Mouse (Mus musculus) CH12.LX (cell line): Measurements from ENCODE around the gene Vps41. TPM values are rescaled to one million over a fixed set of nuclear protein-coding genes. Genes with fewer than 3 reads are reported as not detected.

Experiments used
- DNase-seq: peaks from one replicate; pipeline ENCODE4 v3.0.0-alpha.2; 2013; ENCODE audit errors: extremely low read depth
- H3K27ac ChIP-seq: 2 replicates; pipeline ENCODE4 v1.5.1; 2012; ENCODE audit warnings: low read depth, mild to moderate bottlenecking, control low read depth, moderate library complexity; ENCODE audit not compliant: insufficient read depth
- H3K27me3 ChIP-seq: replicated peaks from 2 replicates; pipeline ENCODE3; 2012; ENCODE audit warnings: inconsistent platforms
- H3K36me3 ChIP-seq, 2 experiments: replicated peaks in 1 of 2; 2 replicates each; pipeline versions ENCODE3 to v1.6.1; 2012; ENCODE audit warnings: inconsistent platforms in 1 of 2, low read length in 1 of 2, mild to moderate bottlenecking in 1 of 2, mixed read lengths in 1 of 2, moderate library complexity in 1 of 2; ENCODE audit not compliant: control insufficient read depth in 1 of 2, insufficient read depth in 1 of 2
- H3K4me1 ChIP-seq, 2 experiments: 2 replicates each; pipeline ENCODE4 v1.6.1; 2012; ENCODE audit warnings: inconsistent platforms in 1 of 2, moderate library complexity in 1 of 2; ENCODE audit not compliant: insufficient read depth in 2 of 2, control insufficient read depth in 1 of 2
- H3K4me2 ChIP-seq: 2 replicates; pipeline ENCODE4 v1.6.1; 2012; ENCODE audit warnings: low read depth, mild to moderate bottlenecking, control low read depth; ENCODE audit not compliant: poor library complexity, insufficient read depth, severe bottlenecking
- H3K4me3 ChIP-seq, 3 experiments: fragments of 150-350 bp in 1 of 3; sonication (generic) in 1 of 3; replicated peaks in 1 of 3; 2 replicates each; pipeline versions ENCODE3 to v1.5.1; 2011 to 2012; ENCODE audit warnings: low read depth in 2 of 3, low read length in 2 of 3, mild to moderate bottlenecking in 2 of 3, moderate library complexity in 2 of 3, control low read depth in 1 of 3, improper control_type of control experiment in 1 of 3, inconsistent platforms in 1 of 3, mixed read lengths in 1 of 3; ENCODE audit not compliant: poor library complexity in 1 of 3
- H3K79me2 ChIP-seq: replicated peaks from 2 replicates; pipeline ENCODE4 v1.6.1; 2012; ENCODE audit warnings: mild to moderate bottlenecking, moderate library complexity; ENCODE audit not compliant: control insufficient read depth, poor library complexity, insufficient read depth, severe bottlenecking; ENCODE audit errors: extremely low read depth
- H3K9ac ChIP-seq: 2 replicates; pipeline ENCODE4 v1.6.1; 2012; ENCODE audit warnings: low read depth, mild to moderate bottlenecking, control low read depth, moderate library complexity; ENCODE audit not compliant: insufficient read depth
- H3K9me3 ChIP-seq: replicated peaks from 2 replicates; pipeline ENCODE3; 2012; ENCODE audit warnings: low read length, inconsistent platforms, mixed read lengths
- BHLHE40 ChIP-seq: IDR thresholded peaks from 2 replicates; pipeline ENCODE4 v1.6.1; 2011; ENCODE audit warnings: mild to moderate bottlenecking, low read depth, low read length, improper control_type of control experiment
- CHD1 ChIP-seq: IDR thresholded peaks from 2 replicates; pipeline ENCODE4 v1.6.1; 2012; ENCODE audit warnings: low read depth, low read length, improper control_type of control experiment, inconsistent platforms
- CHD2 ChIP-seq: IDR thresholded peaks from 2 replicates; pipeline ENCODE4 v1.6.1; 2011; ENCODE audit warnings: low read length, improper control_type of control experiment
- EP300 ChIP-seq: IDR thresholded peaks from 2 replicates; pipeline ENCODE4 v1.6.1; 2011; ENCODE audit warnings: low read length, improper control_type of control experiment
- ETS1 ChIP-seq: conservative IDR thresholded peaks from 2 replicates; pipeline ENCODE4 v1.6.1; 2012; ENCODE audit warnings: low read depth, mild to moderate bottlenecking, inconsistent platforms, low read length, improper control_type of control experiment, moderate library complexity
- IRF4 ChIP-seq: IDR thresholded peaks from 2 replicates; pipeline ENCODE4 v1.6.1; 2014; ENCODE audit warnings: low read depth, mild to moderate bottlenecking, inconsistent platforms, low read length, improper control_type of control experiment
- JUND ChIP-seq: conservative IDR thresholded peaks from 2 replicates; pipeline ENCODE4 v1.6.1; 2011; ENCODE audit warnings: low read depth, low read length, improper control_type of control experiment
- MAFK ChIP-seq: IDR thresholded peaks from 2 replicates; pipeline ENCODE4 v1.6.1; 2011; ENCODE audit warnings: low read length, improper control_type of control experiment; ENCODE audit not compliant: insufficient replicate concordance
- MAZ ChIP-seq: IDR thresholded peaks from 2 replicates; pipeline ENCODE4 v1.6.1; 2012; ENCODE audit warnings: low read depth, mild to moderate bottlenecking, inconsistent platforms, low read length, improper control_type of control experiment, moderate library complexity
- MEF2A ChIP-seq: IDR thresholded peaks from 2 replicates; pipeline ENCODE4 v1.6.1; 2014; ENCODE audit warnings: low read depth, mild to moderate bottlenecking, inconsistent platforms, low read length, improper control_type of control experiment, borderline replicate concordance
- MXI1 ChIP-seq: IDR thresholded peaks from 2 replicates; pipeline ENCODE4 v1.6.1; 2011; ENCODE audit warnings: mild to moderate bottlenecking, low read depth, low read length, improper control_type of control experiment
- NELFE ChIP-seq: IDR thresholded peaks from 2 replicates; pipeline ENCODE4 v1.6.1; 2011; ENCODE audit warnings: low read depth, low read length, improper control_type of control experiment
- PAX5 ChIP-seq: IDR thresholded peaks from 2 replicates; pipeline ENCODE4 v1.6.1; 2012; ENCODE audit warnings: low read length, inconsistent platforms, mixed read lengths
- POLR2AphosphoS2 ChIP-seq: IDR thresholded peaks from 2 replicates; pipeline ENCODE4 v1.6.1; 2011; ENCODE audit warnings: low read depth, low read length, improper control_type of control experiment
- RAD21 ChIP-seq: IDR thresholded peaks from 2 replicates; pipeline ENCODE4 v1.6.1; 2011; ENCODE audit warnings: low read depth, mild to moderate bottlenecking, low read length, improper control_type of control experiment, moderate library complexity
- RCOR1 ChIP-seq: conservative IDR thresholded peaks from 2 replicates; pipeline ENCODE4 v1.6.1; 2012; ENCODE audit warnings: low read depth, mild to moderate bottlenecking, inconsistent platforms, low read length, improper control_type of control experiment
- SIN3A ChIP-seq: IDR thresholded peaks from 2 replicates; pipeline ENCODE4 v1.6.1; 2012; ENCODE audit warnings: low read length, improper control_type of control experiment, inconsistent platforms
- TBP ChIP-seq: conservative IDR thresholded peaks from 2 replicates; pipeline ENCODE4 v1.6.1; 2011; ENCODE audit warnings: low read depth, low read length, improper control_type of control experiment
- TCF12 ChIP-seq: IDR thresholded peaks from 2 replicates; pipeline ENCODE4 v1.6.1; 2014; ENCODE audit warnings: low read depth, mild to moderate bottlenecking, inconsistent platforms, low read length, improper control_type of control experiment
- USF2 ChIP-seq: conservative IDR thresholded peaks from 2 replicates; pipeline ENCODE4 v1.6.1; 2011; ENCODE audit warnings: low read depth, low read length, improper control_type of control experiment
- ZMIZ1 ChIP-seq: IDR thresholded peaks from 2 replicates; pipeline ENCODE4 v1.6.1; 2012; ENCODE audit warnings: low read depth, mild to moderate bottlenecking, inconsistent platforms, low read length, improper control_type of control experiment
- dilution Hi-C: fragments of 300-500 bp; cut with MboI; formaldehyde crosslinking; loops from 2 replicates; pipeline ENCODE4 v1.14.3; 2020; ENCODE audit warnings: low sequenced_read_pairs; ENCODE audit not compliant: extremely low pct_unique_long_range_greater_than_20kb, extremely low pct_ligation_motif_present
- in situ Hi-C: fragments of 300-500 bp; cut with MboI; formaldehyde crosslinking; loops from 3 replicates; pipeline ENCODE4 v1.14.3; 2019; ENCODE audit warnings: low sequenced_read_pairs, low pct_ligation_motif_present, low pct_unique_long_range_greater_than_20kb, mixed read lengths
- polyA plus RNA-seq: library from polyadenylated mRNA; unstranded; fragments of >175 nt; gene quantifications from 2 replicates; pipeline ENCODE4 v1.2.1, GENCODE M21; 2012; ENCODE audit warnings: low read depth; ENCODE audit not compliant: insufficient read length
- total RNA-seq, 2 experiments: library from RNA; depleted of rRNA; stranded (reverse); fragments of 300-350 nt in 1 of 2; fragments of >200 nt in 1 of 2; gene quantifications; 2 replicates each; pipeline ENCODE4 v1.2.3; 2012 to 2014

Gene Vps41
- total and polyA plus RNA-seq, 3 experiments: 41.7 to 59.2 (median 48.1) TPM

DNA sequence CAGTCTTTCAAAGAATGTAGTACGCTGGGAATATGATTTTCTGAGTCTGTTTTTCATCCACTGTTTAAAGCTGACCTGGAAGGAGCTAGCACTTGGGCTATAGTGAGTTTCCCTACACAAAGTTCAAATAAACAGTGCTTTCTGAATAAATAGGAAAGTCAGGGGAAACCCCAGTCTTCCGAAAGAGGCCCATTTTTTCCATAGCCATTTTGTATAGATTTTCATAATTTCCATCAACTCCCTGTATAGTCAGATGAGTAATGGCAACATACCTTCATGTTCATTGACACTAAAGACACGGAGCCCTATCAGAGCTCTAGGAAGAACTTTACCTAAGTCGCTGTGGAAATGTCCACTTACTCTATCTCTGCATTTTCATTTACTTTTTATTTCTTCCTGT, 122.1 kb downstream of the Vps41 start:
- H3K27ac ChIP-seq: no peak overlapping the region; the same call in 1 of the 2 replicates
- peak overlapping the region in 1 of 3 experiments; percentile 10 for H3K4me3 ChIP-seq
- in situ Hi-C loops (no loop called here), dilution Hi-C loops (no loop called here)
- H3K36me3 ChIP-seq: peaks cover 0 to 13% of the 10 kb centered on the region in 2 experiments
- no peak for TF ChIP-seq MAZ
- TF ChIP-seq MAFK: peak; percentile 11; the same call in 1 of the 2 replicates
- TF ChIP-seq JUND: no peak; the same call in 1 of the 2 replicates
- TF ChIP-seq ETS1: peak; percentile 51; the same call in 1 of the 2 replicates
- peak; percentile 76; the same call in 1 of the 2 replicates for TF ChIP-seq MEF2A
- TF ChIP-seq SIN3A: 0 out of 2 replicates have a peak, but pooled peaks have one; percentile 36
- TF ChIP-seq BHLHE40: peak; percentile 41; the same call in 1 of the 2 replicates
- TF ChIP-seq TBP: peak; percentile 54; the same call in 1 of the 2 replicates
- TF ChIP-seq IRF4: peak; percentile 62
- peak; percentile 94 for TF ChIP-seq EP300
- no peak for TF ChIP-seq POLR2AphosphoS2
- 0 out of 2 replicates have a peak, but pooled peaks have one; percentile 15 for TF ChIP-seq TCF12
- H3K9me3 ChIP-seq: no peaks in the 10 kb centered on the region
- peak; percentile 79 for DNase-seq
- H3K79me2 ChIP-seq: no peaks in the 10 kb centered on the region
- H3K4me1 ChIP-seq: peaks cover 10 to 45% of the 10 kb centered on the region in 2 experiments
- H3K4me2 ChIP-seq: peak overlapping the region; percentile 67; the same call in 1 of the 2 replicates
- no peak overlapping the region for H3K9ac ChIP-seq
- H3K27me3 ChIP-seq: no peaks in the 10 kb centered on the region

DNA sequence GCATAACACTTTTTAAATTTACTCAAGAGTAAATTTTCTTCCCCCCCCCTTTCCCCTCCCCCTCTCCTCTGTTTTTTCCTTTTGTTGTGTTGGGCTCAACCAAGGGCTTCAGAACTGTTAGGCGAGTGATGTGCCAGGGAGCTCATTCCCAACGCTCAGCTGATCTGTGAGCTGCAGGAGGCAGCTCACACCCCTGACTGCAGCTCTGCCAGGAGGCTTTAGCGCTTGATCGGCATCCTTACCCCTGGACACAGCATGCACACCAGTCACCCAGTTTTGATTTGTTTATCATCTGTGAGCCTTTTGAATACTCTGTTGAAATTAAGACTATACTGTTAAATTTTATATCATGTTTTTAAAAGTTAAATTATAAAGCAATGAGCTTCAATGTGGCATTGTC, 123.3 kb downstream of the Vps41 start:
- H3K4me3 ChIP-seq: no peak overlapping the region
- peaks cover 1 to 21% of the 10 kb centered on the region in 2 experiments for H3K36me3 ChIP-seq
- no peak overlapping the region for H3K9ac ChIP-seq
- no peak overlapping the region; the same call in 1 of the 2 replicates for H3K27ac ChIP-seq
- H3K4me2 ChIP-seq: 0 out of 2 replicates have a peak overlapping the region, but pooled peaks have one; percentile 44
- no peaks in the 10 kb centered on the region for H3K9me3 ChIP-seq
- DNase-seq: no peak
- in situ Hi-C loops: no loop called here
- dilution Hi-C loops: no loop called here
- TF ChIP-seq RCOR1 (no peak), CHD2 (no peak), CHD1 (no peak), NELFE (no peak), USF2 (no peak), IRF4 (no peak), RAD21 (no peak), MXI1 (no peak), ZMIZ1 (no peak), PAX5 (no peak)
- H3K4me1 ChIP-seq: peaks cover 10 to 53% of the 10 kb centered on the region in 2 experiments
- no peaks in the 10 kb centered on the region for H3K79me2 ChIP-seq
- H3K27me3 ChIP-seq: no peaks in the 10 kb centered on the region
